Mouse (Mus musculus) skeletal muscle tissue, adult 2 months (tissue): ENCODE measurements around the gene Sec24c.

ENCODE experiments used
- DNase-seq: peaks from one replicate; pipeline ENCODE4 v3.0.0-alpha.2; 2012; ENCODE audit warnings: low read depth, low spot score

Sec24c gene

GRCm38 (mm10) chr14:20733952-20734774 lies 60.1 kb downstream of the Sec24c start, which contains the start of gene Ndst2:
Gene Ndst2 (minus strand): TSS chr14:20734562.
- peak; percentile 85 for DNase-seq

GRCm38 (mm10) chr14:20735052-20735451 lies 60.9 kb downstream of the Sec24c start:
- DNase-seq, result no peak

- no peak for DNase-seq
Measured at GRCm38 (mm10) chr14:20735892-20736390, 61.8 kb downstream of the Sec24c start.

GRCm38 (mm10) chr14:20737306-20737705 lies 63.2 kb downstream of the Sec24c start:
- no peak for DNase-seq

- no peak for DNase-seq
Measured at GRCm38 (mm10) chr14:20738511-20738910, 64.4 kb downstream of the Sec24c start.

GRCm38 (mm10) chr14:20741301-20741700 lies 67.2 kb downstream of the Sec24c start:
- no peak for DNase-seq

GRCm38 (mm10) chr14:20743614-20744013 lies 69.5 kb downstream of the Sec24c start:
- no peak for DNase-seq
